Mouse (Mus musculus) brain, embryonic 18.5 days (tissue): ENCODE measurements around the gene Dph1.

ENCODE experiments used
- DNase-seq: peaks from one replicate; pipeline ENCODE4 v3.0.0-alpha.2; 2012; ENCODE audit warnings: low read depth, low spot score

Dph1 gene

DNA sequence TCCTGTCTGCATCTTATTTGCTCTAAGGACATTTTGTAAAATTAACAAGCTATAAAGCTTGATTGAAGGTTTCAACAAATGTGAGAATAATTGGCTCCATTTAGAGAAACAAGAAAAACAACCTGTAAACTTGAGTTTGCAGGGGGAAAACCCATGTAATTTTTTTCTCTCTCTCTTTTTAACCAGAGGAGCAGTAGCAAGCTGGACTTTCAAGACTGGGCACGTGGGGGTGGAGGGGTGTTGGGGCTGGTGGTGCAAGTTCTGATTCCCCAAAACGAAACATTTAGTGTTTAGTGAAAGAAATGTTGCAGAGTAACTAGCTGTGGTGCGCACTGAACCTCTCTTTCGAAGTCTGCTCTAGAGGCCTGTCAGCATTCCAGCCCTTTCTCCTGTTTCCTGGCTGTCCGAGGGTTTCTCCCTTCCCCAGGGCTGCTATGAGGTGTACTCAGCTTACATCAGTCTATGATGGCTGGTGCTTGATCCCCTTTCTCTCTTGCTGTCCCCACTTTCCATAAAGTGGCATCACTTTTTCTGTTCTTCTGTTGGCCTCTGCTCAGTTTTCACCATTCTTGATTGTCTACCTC is 56.5 kb downstream of the Dph1 start:
- no peak for DNase-seq

GRCm38 (mm10) chr11:75133951-75134350 is 57.1 kb downstream of the Dph1 start:
- DNase-seq: no peak

DNA sequence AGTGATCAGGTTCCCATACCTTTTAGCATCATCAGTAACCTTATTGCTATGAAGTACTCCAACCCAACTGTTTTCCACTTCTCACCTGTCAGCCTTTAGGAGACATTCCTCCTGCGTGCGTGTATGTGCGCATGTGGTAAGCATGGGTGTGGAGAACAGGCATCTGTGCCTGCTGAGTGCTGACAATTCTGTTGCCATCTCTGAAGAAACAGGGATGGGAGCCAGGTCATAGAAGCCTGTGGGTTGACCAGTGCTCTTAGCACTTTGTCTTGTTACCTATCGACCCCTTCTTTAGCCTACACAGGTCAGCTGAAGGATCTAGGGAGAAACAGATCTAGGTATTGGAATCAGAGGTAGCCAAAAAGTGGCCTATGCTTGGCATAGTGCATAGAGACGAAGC is 57.6 kb downstream of the Dph1 start:
- no peak for DNase-seq

DNA sequence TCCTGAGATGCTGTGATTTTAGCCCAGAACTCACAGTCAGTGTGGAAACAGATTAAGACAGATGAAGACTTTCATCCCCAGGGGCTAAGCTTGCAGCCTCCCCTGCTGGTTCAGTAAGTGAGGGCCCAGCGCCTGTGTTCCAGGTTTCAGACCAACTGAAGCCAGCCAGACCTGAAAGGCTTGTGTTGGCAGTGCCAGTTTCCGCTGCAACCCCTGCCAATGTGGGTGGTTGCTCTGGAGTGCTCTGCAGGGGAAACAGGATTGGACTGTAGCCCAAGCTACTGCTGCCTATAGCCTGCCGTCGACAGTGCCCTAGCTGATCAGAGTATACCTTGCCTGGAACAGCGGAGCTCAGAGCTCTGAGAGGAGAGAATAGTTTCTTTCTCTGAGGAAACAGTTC is 58.8 kb downstream of the Dph1 start:
- DNase-seq: no peak

DNA sequence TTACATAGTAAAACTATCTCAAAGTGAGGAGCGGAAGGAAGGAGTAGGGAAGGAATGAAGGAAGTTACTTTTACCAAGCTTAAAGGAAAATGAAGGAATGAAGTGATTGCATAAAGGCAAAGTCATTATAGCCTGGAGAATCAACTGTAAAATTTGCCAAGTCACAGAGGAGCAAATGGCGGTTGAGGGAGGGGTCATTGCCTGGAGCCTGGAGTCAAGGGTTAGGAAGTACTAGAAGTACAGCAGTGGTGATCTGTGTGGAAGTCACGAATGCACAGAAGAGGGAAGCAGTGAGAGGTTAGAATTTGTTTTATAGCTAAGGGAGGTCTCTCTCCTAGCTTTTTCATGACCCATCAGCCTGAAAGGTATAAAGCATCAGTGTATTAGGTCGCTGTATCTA is 59.7 kb downstream of the Dph1 start:
- DNase-seq: no peak

GRCm38 (mm10) chr11:75129481-75129880 is 61.6 kb downstream of the Dph1 start:
- DNase-seq: no peak
